Mouse (Mus musculus): Measurements from ENCODE around the gene Pak6.

The Pak6 gene

DNA sequence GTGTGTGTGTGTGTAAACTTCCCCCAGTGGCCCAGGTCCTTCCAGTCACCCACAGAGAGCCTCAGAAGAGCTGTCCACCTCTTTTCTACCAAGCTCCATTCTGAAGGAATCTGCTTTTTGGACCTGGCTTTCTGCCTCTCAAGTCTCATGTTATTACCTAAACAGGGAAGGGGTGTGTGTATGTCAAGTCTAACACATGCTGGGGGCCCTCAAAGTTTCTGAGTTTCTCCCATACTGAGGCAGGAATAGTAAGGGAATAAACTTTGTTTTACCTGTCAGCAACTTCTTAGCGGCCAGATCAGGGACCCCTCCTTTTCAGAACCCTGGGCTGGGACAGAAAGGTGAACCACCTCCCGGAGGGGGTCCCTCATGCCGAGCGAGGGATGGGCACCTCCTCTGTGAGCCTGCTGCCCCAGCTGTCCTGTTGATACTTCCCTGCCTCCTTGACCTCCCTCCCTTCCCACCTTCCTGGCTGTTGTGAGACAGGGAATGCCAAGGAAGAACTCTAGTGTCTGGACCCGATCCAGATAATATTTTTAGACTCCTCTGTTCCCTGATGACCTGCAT, 34.3 kb downstream of the Pak6 start:
- in situ Hi-C loops (cut with MseI, MboI) = no loop called here

- in situ Hi-C loops (cut with MseI, MboI) = no loop called here
Observed at GRCm38 (mm10) chr2:118697955-118698354, 34.9 kb downstream of the Pak6 start.

GRCm38 (mm10) chr2:118700179-118701062, 37.3 kb downstream of the Pak6 start:
- in situ Hi-C loops (cut with MseI, MboI) = no loop called here

DNA sequence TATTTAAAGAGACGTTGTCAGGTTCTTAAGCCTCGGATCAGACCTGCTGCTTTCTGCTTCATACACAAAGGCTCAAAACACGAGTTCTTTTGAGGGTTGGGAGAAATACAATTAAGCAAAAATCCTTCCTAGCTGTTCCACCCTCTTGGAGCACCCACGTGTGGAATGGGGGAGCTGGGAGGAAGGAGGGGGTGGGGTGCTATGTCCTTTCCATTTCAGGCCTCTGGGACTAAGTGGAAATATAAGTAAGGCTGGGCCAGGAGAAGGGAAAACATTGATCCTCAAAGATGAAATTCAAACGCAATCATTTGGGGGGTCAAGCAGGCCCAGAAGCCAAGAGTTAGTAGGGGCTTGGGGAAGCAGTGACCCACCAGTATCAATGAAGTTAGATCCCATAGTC, 38.1 kb downstream of the Pak6 start:
- in situ Hi-C loops (cut with MseI, MboI) = no loop called here

GRCm38 (mm10) chr2:118701971-118702882, 39.1 kb downstream of the Pak6 start:
- in situ Hi-C loops (cut with MseI, MboI) = no loop called here

DNA sequence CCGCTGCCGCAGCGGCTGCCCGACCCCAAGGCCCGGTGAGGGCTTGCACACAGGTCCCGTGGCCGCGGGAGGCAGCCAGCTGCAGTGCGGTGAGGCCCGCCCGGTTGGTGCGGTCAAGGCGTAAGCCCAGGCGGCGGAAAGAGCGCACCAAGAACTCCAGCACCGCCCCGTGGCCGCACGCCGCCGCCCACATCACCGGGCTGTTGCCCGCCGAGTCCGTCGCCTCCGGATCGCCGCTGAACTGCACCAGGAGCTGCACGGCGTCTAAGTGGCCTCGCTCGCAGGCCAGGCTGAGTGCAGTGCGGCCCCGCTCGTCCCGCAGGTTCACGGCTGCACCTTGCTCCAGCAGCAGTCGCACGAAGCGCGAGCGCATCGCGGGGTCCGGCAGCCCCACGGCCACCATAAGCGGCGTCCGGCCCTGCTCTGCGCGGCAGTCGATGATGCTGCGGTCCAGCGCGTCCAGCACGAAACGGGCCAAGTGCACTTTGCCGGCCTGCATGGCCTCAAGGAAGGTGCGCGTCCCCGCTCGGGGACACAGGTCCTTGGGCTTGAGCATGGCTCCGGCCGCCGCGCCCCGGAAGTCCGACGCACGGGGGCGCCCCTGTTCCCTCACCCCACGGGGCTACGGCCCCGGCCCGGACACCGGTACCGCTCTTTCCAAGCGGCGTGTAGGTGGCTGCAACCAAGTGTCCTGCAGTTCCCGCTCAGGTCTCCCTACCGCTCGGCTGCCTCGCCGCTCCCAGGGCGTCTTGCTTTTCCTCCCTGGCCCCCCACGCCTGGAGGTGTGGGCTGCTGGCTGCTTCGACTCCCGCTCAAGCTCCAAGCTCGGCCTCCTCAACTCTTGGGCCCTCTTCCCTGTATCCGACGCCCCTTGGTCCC, 40.0 kb downstream of the Pak6 start:
- in situ Hi-C loops (cut with MseI, MboI) = no loop called here

DNA sequence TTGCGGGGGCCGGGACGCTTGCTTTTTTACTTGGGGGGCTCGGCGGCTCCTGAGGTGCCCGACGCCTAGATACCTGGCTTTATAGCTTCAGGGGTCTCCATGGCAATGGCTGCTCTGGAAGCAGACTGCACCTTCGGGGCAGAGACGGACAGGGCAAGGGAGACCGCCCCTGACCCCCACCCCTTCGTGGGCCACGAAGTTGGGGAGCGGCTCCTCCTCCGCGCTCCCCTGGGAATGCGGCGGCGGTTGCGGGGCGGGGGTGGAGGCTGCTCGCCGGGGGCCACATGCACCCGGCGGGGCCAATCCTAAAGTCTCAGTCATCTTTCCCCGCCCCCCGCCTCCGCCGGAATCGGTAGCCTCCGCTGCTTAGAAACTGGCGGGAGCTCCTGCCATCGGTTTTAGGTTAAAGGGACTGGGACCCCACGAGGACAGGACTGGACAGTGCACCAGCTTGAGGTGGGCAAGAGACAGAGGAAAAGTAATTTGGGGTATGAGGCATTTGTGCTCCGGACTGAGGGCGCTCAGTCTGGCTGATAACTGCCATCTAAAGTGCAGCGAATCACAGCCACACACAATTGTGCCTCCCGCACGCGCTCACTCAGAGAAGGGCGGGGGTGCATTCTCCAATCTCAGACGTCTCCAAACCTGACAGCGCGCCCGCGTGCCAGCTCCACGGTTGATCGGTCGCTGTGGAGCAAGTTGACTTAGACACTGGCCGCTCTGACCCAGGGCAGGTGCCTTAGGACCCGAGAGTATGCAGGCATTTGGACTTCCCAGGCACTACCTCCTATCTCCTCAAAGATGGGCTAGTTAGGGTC, 41.0 kb downstream of the Pak6 start, which contains the start of gene Ankrd63:
Ankrd63 (minus strand) TSS at position 51 of the 818 bp plus-strand sequence.
- in situ Hi-C loops (cut with MseI, MboI) = no loop called here

DNA sequence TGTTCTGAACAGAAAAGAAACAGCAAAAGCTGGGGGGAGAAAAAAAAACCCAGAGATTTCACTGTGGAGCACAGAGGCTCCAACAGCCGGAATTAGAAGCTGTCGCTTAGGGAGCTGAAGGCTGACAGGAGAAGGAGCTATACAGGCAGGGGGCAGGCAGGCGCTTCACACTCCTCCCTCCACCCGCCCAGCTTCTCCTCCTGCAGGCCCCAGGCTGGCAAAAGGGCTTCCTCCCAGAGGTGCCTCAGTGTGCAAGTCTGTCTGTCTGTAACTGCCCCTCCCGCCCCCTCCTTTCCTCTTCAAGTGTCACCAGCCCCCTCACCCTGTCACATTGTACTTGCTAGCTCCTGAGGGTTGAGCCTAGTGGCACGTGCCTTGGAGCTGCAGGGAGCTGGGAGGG, 43.3 kb downstream of the Pak6 start:
- in situ Hi-C loops (cut with MseI, MboI) = no loop called here

DNA sequence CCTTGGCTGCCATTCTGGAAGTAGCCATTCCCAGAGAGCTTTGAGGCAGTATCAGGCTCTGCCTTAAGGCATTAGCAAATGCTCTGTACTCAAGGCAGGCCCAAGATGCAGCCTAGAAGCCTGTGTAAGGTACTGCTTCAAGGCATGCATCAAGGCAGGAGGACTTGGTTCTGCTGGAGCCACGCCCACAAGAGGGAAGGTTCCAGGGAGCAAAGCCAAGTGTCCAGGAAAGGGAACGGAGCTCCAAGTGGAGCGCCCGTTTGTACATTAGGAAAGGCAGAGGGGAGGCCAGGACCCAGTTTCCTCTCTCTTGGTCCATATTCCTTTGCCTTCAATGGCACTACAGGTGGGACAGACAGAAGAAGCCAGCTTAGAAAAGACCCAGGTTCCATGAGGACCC, 45.4 kb downstream of the Pak6 start:
- in situ Hi-C loops (cut with MseI, MboI) = no loop called here

GRCm38 (mm10) chr2:118709655-118710221, 46.6 kb downstream of the Pak6 start:
- in situ Hi-C loops (cut with MseI, MboI) = no loop called here

GRCm38 (mm10) chr2:118711038-118711494, 48.0 kb downstream of the Pak6 start:
- in situ Hi-C loops (cut with MseI, MboI) = no loop called here

DNA sequence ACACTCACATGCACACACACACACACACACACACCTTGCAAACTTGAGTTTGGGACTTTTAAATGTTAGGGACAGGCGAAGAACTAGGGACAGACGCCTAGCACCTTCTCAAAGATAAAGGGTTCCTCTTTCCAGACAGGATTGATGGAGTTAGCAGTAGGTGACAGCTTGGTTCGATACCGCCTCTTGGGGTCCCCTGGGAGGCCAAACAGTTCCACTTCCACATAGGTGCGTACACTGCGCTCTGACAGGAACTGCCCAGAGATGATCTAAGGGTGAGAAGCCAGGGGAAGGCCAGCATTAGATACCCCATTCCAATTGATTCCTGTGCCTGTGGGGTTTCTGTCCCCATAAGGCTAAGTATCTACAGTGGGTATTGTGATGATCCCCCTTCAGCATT, 50.5 kb downstream of the Pak6 start:
- in situ Hi-C loops (cut with MseI, MboI) = no loop called here

GRCm38 (mm10) chr2:118714230-118714629, 51.1 kb downstream of the Pak6 start:
- in situ Hi-C loops (cut with MseI, MboI) = no loop called here

GRCm38 (mm10) chr2:118716677-118717076, 53.6 kb downstream of the Pak6 start:
- in situ Hi-C loops (cut with MseI, MboI) = no loop called here

DNA sequence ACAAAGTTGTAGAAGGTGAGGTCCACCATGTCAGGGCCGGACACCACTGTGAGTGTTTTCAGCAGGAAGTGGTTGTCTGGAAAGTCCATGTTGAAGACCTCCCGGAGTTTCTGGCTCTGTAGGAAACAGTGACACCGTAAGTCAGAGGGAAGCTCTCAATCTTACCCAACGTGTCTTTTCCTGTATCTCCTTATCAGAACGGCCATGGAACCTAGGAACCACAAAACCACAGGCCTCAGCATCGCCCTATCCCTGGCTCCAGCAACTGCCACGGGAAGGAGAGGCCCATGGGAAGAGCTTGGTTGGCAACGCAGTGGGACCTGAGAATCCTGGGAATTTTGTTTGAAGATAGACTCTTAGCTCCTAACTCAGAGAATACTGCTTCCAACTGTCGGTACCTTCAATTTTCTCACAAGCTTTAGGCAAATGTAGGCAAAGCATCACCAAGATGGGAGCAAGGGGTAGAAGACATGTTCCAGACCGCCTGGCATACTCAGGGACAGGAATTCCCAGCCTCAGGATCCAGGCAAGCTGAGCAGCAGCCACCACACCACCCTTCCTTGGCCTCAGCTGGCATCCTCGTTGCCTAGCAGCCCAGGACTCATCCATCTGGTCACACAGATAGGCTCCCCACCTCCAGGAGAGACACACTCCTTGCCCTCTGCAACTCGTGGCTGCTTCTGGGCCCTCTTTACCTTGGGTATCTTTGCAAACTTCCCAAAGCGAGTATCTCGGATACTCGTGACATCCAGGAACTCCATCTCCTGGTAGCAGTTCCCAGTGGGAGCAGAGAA, 60.8 kb downstream of the Pak6 start:
- in situ Hi-C loops (cut with MseI, MboI) = no loop called here

DNA sequence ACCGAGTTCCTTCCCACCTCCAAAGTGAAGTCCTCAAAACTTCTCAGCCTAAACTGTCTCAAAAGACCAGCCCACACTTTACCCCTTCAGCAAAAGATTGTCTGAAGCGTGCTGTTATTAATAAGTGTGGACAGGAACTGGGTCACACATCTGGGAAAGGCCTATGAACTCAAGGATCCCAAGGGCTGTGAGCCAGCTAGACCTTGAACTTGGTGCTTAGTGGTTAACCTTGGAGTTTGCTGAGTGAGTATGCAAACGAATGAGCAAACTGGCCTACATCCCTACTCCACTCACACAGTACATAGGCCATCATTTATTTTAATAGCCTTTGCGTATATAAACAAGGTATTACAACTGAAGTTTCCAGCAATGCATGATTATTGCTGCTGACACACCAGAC, 62.4 kb downstream of the Pak6 start:
- in situ Hi-C loops (cut with MseI, MboI) = no loop called here

DNA sequence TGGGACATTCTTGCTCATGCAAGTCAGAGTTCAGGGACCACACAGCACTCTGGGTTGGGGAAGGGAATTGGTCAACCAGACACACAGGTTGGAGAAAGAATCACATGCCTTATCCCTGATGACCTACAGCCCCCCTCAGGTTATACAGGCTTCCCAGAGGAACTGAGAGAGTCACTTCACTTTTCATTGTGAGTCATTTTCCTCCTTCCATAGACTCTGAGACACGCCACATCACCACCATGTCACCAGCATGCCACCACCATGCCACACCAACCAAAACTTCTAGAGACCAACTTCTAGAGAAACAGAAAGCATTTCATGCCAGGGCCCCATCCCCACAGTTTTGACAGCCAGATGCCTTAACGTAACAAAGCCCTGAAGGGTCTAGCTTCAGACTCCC, 63.8 kb downstream of the Pak6 start:
- in situ Hi-C loops (cut with MseI, MboI) = no loop called here

- in situ Hi-C loops (cut with MseI, MboI) = no loop called here
Observed at GRCm38 (mm10) chr2:118727911-118728310, 64.8 kb downstream of the Pak6 start.

DNA sequence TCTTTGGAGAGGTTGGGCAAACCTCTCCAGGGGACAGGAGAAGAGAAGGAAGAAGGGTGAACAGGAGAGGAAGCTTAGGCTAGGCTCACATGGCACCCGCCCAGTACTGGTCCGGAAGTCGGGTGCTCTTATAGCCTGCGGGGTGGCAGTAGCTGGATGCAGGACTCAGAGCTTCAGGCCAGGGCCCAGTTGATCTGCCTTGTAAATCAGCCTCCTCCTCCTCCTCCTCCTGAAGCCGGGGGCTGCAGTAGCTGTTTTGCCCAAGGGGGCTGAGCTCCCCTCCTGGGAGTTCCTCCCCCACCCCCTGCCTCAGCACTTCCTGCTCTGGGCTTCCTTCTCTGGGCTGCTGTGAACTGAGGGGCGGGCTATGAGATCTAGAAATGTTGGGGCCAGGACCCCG, 65.2 kb downstream of the Pak6 start, which contains the start of gene Plcb2:
Plcb2 (minus strand) TSS at position 102 of the 400 bp plus-strand sequence.
- in situ Hi-C loops (cut with MseI, MboI) = no loop called here
